Mouse (Mus musculus): Measurements from ENCODE around the gene Slc9a6.

Gene Slc9a6

GRCm38 (mm10) chrX:56609623-56610317, at the start of gene Slc9a6:
Slc9a6 (plus strand) TSS chrX:56609757.
- peak; percentile 82 for DNase-seq (ENCODE audit: low spot score)

GRCm38 (mm10) chrX:56572465-56572864, 37.1 kb upstream of the Slc9a6 start:
- no peak for DNase-seq (ENCODE audit: low spot score)

DNA sequence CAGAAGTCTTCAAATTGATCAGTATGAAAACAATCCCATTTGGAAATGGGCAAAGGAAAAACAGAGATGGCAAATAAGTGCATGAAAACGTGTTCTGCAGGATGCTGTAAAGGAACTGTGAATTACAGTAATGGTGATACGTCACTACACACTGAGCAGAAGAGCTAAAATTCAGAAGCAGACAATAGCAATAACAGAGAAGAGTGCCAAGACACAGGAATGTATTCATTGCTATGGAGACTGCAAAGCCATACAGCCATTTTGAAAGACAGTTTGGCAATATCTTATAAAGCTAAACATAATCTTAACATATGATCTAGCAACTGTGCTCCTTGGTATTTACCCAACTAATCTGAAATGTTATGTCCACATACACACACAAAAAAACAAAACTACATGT, 31.4 kb upstream of the Slc9a6 start:
- no peak for DNase-seq (ENCODE audit: low spot score)

DNA sequence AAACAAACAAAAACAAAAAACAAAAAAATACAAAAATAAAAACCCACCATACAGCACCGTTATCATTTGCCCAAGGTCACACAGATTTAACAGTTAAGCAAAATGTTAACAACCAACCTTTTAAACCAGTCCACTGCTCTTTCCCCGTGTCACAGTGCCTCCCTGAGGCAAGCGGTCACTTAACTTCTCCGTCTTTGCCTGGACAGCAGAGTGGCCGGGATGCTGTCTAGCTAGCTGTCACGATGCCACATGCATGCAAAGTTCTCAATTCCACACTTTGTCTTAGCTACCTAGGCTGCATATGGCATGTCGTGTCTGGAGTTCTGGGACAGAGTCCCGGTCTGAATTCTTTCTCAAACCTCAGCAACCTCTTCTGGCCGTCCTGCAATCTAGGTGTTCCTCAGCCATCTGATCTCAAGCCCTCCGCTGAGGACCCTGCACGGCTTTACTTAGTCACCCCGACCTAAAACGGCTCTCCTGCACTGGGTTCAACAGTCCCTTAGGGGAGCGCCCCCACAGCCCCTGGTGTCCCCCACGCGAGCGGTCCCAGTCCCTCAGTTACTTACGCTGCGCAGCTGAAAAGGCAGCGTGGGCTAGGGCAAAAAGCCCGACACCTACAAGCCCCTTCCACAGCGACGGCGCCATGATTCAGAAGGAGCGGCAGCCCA, 12.2 kb upstream of the Slc9a6 start:
- DNase-seq (ENCODE audit: low spot score): peak; percentile 52

DNA sequence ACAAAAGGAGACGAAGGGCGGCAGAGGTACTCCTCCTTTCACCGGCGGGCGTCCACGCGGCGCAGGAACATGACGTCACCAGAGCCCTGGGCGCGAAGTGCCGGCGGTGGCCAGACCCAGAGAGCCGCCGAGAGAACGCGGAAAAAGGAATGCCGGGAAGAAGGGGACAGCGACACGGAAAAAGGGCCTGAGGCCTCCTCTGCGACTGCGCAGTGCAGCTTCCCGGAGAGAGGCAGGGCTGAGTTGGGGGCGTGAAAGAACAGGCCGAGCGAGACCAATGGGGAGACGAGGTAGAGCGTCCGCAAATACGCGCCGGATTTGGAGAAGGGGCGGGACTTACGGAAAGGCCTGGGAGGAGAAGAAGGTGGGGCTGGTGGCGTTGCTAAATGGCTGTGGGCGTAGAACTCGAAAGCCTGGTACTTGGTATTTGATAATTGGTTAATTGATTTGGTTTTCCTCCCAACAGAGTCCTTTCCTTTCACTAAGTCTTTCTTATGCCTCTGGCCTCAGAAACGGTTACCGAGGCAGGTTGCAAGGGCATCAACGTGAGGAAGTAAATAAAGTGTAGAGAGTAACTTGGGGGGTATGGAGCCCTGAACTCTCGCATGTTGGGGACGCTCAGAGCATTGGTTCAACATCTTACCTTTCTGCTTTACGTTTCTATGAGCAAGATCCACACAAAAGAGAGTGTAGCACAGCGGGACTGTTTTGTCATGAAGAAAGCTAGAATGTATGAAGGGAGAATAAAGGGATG, 11.5 kb upstream of the Slc9a6 start, which contains the start of gene Mmgt1:
TSS of gene Mmgt1 (minus strand) at position 183 of the 754 bp plus-strand sequence.
- DNase-seq (ENCODE audit: low spot score): peak; percentile 95

- no peak for DNase-seq (ENCODE audit: low spot score)
Measured at GRCm38 (mm10) chrX:56606536-56606935, 3.0 kb upstream of the Slc9a6 start.

GRCm38 (mm10) chrX:56607032-56607710, 2.4 kb upstream of the Slc9a6 start:
- no peak for DNase-seq (ENCODE audit: low spot score)

DNA sequence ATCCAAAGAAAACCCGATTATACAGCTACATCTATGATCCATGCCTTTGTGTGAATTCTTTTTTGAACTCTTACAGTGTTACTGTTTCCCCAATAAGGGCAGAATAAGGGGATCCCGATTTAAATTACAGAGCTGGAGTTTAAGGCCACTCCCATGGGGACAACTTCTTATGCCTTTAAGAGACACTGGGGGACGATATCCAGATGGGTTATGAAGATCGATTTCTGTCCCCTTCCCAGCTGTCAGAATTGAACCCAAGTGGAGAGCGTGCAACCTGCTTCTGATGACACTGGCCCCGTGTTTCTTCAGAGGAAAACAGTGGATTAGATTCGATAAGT, 303 bp upstream of the Slc9a6 start:
- DNase-seq (ENCODE audit: low spot score): no peak

GRCm38 (mm10) chrX:56610318-56610694, 749 bp downstream of the Slc9a6 start:
- no peak for DNase-seq (ENCODE audit: low spot score)

DNA sequence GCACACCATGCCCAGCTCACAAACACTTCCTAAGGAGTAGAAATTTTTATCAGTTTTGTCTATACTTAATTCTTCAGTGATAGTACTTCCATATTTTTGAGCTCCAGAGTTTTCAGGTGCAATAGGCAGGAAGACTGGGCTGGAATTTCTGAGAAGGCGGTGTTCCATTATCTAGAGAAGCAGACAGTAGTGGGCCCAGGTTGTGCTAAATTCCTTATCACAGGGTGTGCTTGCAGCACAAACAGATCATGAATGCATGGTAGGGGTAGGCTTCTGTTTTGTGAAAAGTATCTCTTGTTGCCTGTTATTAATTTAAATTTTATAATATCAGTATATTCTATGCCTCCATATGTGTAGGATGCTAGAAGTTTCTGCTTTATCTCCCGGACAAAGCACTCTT, 5.7 kb downstream of the Slc9a6 start:
- no peak for DNase-seq (ENCODE audit: low spot score)

GRCm38 (mm10) chrX:56636185-56636584, 26.6 kb downstream of the Slc9a6 start:
- no peak for DNase-seq (ENCODE audit: low spot score)

DNA sequence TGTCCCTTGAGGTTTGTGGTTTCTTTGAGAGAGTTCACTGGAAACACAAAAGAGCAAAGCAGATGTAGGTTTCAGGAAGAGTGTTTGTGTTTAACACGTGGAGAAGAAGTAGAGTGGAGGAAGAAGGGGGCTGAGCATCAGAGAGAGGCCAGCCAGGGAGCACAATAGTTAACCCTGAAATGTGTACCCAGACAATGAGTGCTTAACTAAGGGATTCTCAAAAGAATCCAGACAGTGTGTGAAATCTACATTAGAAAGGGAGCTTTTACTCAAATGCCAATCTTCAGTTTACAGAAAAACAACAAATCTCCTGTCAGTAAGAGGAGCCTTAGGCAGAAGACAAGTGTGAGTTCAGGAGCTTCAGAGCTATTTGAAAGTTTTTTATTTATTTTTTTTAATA, 30.5 kb downstream of the Slc9a6 start:
- DNase-seq (ENCODE audit: low spot score): no peak

DNA sequence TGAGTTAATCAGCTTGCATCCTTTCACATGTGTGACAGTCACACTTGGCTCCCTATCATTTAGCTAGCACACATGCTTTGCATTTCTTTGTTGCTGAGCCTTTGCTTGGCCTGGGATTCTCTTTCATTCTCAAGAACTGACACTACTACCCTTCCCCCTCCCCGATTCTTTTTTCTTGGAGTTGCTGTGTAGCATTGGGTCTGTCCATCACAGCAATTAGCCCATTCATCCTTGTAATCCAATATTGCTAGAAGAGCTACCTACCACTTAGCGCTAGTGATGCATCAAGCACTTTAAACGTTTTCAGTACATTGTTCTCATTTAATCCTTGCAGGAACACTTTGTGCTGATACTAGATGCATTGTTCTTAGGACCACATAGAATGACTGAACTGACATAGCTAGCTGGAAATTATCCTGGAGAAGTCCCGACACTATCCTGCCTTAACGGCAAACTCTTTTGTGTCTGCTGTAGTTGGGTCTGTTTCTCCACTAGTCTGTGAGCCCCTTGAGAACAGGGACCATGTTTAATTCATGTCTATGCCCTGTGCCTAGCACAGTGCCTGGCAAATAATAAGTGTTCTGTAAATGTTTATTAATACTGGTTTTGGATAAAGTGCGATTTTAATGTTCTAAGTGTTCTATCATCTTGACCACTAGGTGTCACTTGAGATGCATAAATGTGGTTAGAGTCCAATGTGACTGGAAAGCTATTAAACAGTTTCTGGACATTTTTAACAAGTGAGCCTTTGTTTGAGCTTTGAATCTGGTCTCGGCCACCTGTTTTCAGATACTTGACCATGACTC, 40.2 kb downstream of the Slc9a6 start:
- peak; percentile 41 for DNase-seq (ENCODE audit: low spot score)

DNA sequence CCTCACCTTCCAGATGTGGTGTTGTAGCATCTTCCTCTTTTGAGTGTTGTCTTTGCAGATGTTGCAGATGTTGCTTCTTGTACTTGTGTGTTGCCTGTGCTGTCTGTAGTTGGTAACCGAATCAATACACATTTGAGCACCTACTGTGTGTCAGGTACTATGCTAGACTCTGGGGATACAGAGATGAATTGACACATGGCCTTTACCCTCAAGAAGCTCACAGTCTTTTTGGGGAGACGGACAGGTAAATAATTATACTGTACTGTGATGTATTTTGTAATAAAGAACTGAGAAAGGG, 40.7 kb downstream of the Slc9a6 start:
- no peak for DNase-seq (ENCODE audit: low spot score)

DNA sequence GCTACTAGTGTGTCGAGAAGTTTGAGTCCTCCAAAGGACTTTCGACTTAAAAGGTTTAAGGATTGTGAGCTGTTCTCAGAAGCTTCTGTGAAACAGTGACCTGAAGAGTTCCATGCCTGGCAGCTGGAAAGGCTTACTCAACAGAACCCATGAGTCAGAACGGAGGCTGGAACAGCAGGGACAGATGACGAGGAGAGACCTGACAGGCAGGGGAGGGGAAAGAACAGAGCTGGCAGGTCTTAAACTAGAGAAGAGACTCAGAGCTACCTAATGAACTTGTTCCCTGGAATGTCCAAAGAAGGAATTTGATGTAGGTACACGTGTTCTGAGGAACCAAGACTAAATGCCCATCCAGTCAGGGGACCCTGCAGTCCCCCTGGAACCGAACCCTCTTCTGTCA, 41.3 kb downstream of the Slc9a6 start:
- no peak for DNase-seq (ENCODE audit: low spot score)

- no peak for DNase-seq (ENCODE audit: low spot score)
Measured at GRCm38 (mm10) chrX:56651738-56652137, 42.2 kb downstream of the Slc9a6 start.

GRCm38 (mm10) chrX:56655686-56656085, 46.1 kb downstream of the Slc9a6 start:
- no peak for DNase-seq (ENCODE audit: low spot score)

GRCm38 (mm10) chrX:56659286-56659685, 49.7 kb downstream of the Slc9a6 start:
- no peak for DNase-seq (ENCODE audit: low spot score)

DNA sequence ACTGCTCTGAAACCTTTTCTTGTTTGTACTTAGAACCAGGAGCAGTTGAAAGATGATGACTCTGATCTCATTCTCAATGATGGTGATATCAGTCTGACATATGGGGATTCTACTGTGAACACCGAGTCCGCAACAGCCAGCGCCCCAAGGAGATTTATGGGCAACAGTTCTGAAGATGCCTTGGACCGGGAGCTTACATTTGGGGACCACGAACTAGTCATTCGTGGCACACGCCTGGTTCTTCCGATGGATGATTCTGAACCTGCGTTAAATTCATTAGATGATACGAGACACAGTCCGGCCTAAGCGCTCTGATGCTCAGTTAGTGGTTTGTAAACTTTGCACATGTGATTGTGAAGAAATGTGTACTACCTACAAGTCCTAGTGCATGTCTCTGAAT, 51.6 kb downstream of the Slc9a6 start:
- no peak for DNase-seq (ENCODE audit: low spot score)

- no peak for DNase-seq (ENCODE audit: low spot score)
Measured at GRCm38 (mm10) chrX:56662316-56662715, 52.8 kb downstream of the Slc9a6 start.

GRCm38 (mm10) chrX:56663377-56663776, 53.8 kb downstream of the Slc9a6 start:
- no peak for DNase-seq (ENCODE audit: low spot score)

All from MN1 (cell line).